Mouse (Mus musculus) heart, postnatal 0 days (tissue): ENCODE measurements around the gene Ssmem1.

Experiments used
- CTCF ChIP-seq: IDR thresholded peaks from 2 replicates; pipeline ENCODE4 v1.5.1; 2016; ENCODE audit warnings: antibody characterized with exemption, control low read depth, low read depth
- EP300 ChIP-seq: IDR thresholded peaks from 2 replicates; pipeline ENCODE4 v1.6.1; 2016; ENCODE audit warnings: antibody characterized with exemption, low read depth

DNA sequence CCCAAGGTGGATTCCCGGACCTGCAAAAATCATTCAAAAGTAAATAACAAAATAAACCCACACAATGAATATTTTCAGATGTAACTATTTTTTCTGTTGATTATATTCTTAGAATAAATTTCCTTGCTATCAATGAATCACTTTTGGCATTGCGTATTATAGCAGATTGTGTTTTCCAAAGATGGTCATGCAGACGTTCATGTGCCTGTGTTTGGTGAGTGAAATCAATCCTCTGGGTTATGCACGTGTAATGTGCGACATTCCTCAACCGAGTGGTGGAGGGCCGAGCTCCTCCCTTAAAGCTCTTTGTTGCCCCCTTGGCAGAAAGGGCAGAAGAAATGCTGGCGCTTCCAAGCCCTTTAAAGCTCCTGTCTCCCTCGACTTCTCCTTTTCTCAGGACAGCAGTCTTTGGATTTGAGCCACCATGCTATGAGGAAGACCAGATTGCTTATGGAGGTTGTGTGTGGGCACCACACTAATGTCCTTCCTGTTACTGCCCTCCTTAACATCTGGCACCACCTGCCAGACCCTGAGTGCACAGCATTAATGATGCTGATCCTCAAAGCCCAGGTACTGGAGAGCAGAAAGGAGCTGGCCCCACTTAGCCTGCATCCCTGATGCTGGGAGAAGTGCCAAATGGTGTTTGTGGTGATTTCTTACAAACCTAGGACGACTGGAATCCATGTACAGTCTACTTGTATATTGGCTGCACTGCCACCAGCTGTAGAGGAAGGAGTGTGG, 33.5 kb upstream of the Ssmem1 start:
- TF ChIP-seq CTCF = no peak
- no peak for TF ChIP-seq EP300
